Mouse (Mus musculus) liver, embryonic 16.5 days (tissue): ENCODE results near the gene Prmt7. TPM values are rescaled to one million over a fixed set of nuclear protein-coding genes. Genes with fewer than 3 reads are reported as not detected.

Experiments
- ATAC-seq: fragments of 200-750 bp; cut with Nextera tagmentation; 2 replicates; pipeline ENCODE4 v1.8.0; 2017; ENCODE audit warnings: low read depth, mild to moderate bottlenecking, moderate number of reproducible peaks, moderate library complexity
- H3K27ac ChIP-seq: fragments of 300-500 bp; sonication (generic); 2 replicates; pipeline ENCODE4 v1.5.1; 2014; ENCODE audit warnings: mild to moderate bottlenecking, low read length
- H3K27me3 ChIP-seq: fragments of 300-500 bp; sonication (generic); 2 replicates; pipeline ENCODE4 v1.6.1; 2014; ENCODE audit warnings: low read depth, low read length, mixed read lengths; ENCODE audit not compliant: control insufficient read depth, insufficient read depth
- H3K36me3 ChIP-seq: fragments of 300-500 bp; sonication (generic); 2 replicates; pipeline ENCODE4 v1.6.1; 2014; ENCODE audit warnings: mild to moderate bottlenecking; ENCODE audit not compliant: control insufficient read depth, insufficient read depth
- H3K4me1 ChIP-seq: fragments of 300-500 bp; sonication (generic); 2 replicates; pipeline ENCODE4 v1.6.1; 2014; ENCODE audit warnings: low read depth, low read length, mixed read lengths; ENCODE audit not compliant: control insufficient read depth
- H3K4me2 ChIP-seq: fragments of 300-500 bp; sonication (generic); 2 replicates; pipeline ENCODE4 v1.6.1; 2014; ENCODE audit warnings: low read depth, low read length, mixed read lengths
- H3K4me3 ChIP-seq: fragments of 300-500 bp; sonication (generic); 2 replicates; pipeline ENCODE4 v1.5.1; 2014; ENCODE audit warnings: low read depth, mild to moderate bottlenecking, low read length
- H3K9ac ChIP-seq: fragments of 300-500 bp; sonication (generic); 2 replicates; pipeline ENCODE4 v1.6.1; 2014; ENCODE audit warnings: low read depth, low read length
- H3K9me3 ChIP-seq: fragments of 300-500 bp; sonication (generic); replicated peaks from 2 replicates; pipeline ENCODE4 v1.6.1; 2016; ENCODE audit warnings: low read length; ENCODE audit not compliant: control insufficient read depth
- WGBS: fragments of 180-500 bp; shearing (Covaris S2); extraction: QIAGEN DNeasy Blood & Tissue Kit; methylation state at CpG from one replicate; pipeline ENCODE4 v1.1.7; 2014; ENCODE audit not compliant: insufficient replicate concordance; 5-methylcytosine and 5-hydroxymethylcytosine counted together
- polyA plus RNA-seq: library from polyadenylated mRNA; unstranded; fragments of >200 nt; fragmentation: Nextera tagmentation; extraction: Ambion mirVana; gene quantifications from 2 replicates; pipeline ENCODE4 v1.2.1, GENCODE M21; 2015

The Prmt7 gene
- 18.0 and 19.7 TPM in 2 replicates for polyA plus RNA-seq

DNA sequence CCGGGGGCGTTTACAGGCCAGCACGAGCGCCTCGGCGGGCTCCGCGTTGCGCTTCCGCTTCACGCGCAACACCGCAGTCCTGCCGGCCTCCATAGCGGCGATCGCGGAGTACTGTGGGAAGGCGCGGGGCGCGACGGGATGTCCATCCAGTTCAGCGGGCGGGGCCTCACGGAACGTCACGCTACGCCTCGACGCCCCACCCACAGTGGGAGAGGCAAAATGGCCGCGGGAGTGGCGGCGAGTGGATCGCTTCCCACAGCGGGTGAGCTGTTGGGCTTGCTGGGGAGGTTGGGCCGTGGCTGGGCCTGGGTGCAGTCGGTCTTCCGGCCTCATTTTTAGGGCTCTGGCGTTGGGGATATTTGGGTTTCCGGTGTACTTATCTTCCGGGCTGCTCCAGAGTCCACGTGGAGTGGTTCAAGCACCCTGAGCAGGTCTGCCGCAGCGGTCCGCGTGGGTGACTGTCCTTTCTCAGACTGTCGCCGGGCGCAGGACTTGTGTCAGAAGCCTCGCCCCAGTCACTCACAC is at the start of gene Prmt7, which contains the start of gene Slc7a6os:
TSS of gene Prmt7 (plus strand) at position 116 of the 525 bp plus-strand sequence.
TSS of gene Slc7a6os (minus strand) at position 115 of the 525 bp plus-strand sequence.
- Histone ChIP-seq H3K9ac (peak within 1 kb of the TSS; percentile 94), H3K27ac (peak within 1 kb of the TSS; percentile 90), H3K9me3 (no peaks in the 10 kb centered on the region), H3K4me3 (peak within 1 kb of the TSS; percentile 93), H3K27me3 (no peaks in the 10 kb centered on the region), H3K36me3 (peaks cover 5% of the 10 kb centered on the region; the same call in 1 of the 2 replicates), H3K4me2 (peak within 1 kb of the TSS; percentile 84), H3K4me1 (peaks cover 12% of the 10 kb centered on the region)
- peak; percentile 99 for ATAC-seq
- WGBS, result under 1% methylated on average over 52 of the region's 52 CpGs

DNA sequence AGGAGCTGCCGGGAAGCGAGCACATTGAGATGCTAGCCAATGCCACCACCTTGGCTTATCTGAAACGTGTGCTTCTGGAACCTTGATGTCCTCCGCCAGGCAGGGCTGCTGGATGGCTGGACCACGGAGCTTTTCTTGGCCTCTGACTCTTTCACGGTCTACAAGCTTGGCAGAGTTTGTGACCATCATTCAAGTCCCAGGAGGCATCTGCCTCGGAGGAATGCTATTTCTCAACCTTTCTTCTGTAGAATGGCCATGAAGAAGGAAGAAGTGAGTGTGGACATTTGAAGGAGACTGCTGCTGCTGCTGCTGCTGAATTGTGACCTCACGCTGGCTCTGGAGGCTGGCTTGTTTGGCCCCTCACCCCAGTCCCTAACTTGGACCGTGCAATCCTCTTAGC is 47.5 kb upstream of the Prmt7 start:
- H3K27ac ChIP-seq, result no peak overlapping the region
- H3K36me3 ChIP-seq, result no peaks in the 10 kb centered on the region
- H3K9ac ChIP-seq, result no peak overlapping the region
- 79% methylated on average over 9 of the region's 9 CpGs for WGBS
- ATAC-seq, result no peak
- no peak overlapping the region for H3K4me3 ChIP-seq
- no peak overlapping the region for H3K4me2 ChIP-seq
- peaks cover 3% of the 10 kb centered on the region; the same call in 1 of the 2 replicates for H3K27me3 ChIP-seq
- H3K9me3 ChIP-seq, result no peaks in the 10 kb centered on the region
- H3K4me1 ChIP-seq, result peaks cover 3% of the 10 kb centered on the region

DNA sequence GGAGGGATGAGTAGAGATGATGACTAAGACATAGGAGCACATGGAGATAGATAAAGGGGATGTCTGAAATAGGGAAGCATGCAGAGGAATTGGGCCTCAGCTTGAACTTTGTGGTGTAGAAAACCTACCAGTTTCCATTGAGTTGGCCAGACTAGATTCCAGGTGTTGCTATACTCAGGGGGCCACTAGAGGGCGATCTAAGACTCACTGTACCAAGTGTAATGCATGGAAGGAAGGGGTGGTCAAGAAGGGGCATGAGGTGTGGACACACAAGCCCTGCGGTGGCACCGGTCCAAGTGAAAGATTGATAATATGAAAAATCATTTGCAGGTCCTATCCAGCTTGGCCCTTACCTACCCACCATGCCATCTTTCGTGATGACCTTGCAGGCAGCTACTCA is 45.3 kb upstream of the Prmt7 start:
- Histone ChIP-seq H3K27ac (no peak overlapping the region), H3K36me3 (no peaks in the 10 kb centered on the region), H3K4me1 (peaks cover 17% of the 10 kb centered on the region), H3K27me3 (peaks cover 9% of the 10 kb centered on the region), H3K9me3 (no peaks in the 10 kb centered on the region), H3K4me2 (no peak overlapping the region), H3K9ac (no peak overlapping the region), H3K4me3 (no peak overlapping the region)
- ATAC-seq, result no peak
- WGBS, result 26% methylated on average over 4 of the region's 4 CpGs

- peaks cover 9% of the 10 kb centered on the region for H3K27me3 ChIP-seq
- H3K36me3 ChIP-seq, result no peaks in the 10 kb centered on the region
- H3K4me2 ChIP-seq, result peak within 1 kb of the TSS; percentile 99
- peaks cover 17% of the 10 kb centered on the region for H3K4me1 ChIP-seq
- WGBS, result under 1% methylated on average over 59 of the region's 59 CpGs
- 0 out of 2 replicates have a peak within 1 kb of the TSS, but pooled peaks have one; percentile 8 for H3K27ac ChIP-seq
- H3K9me3 ChIP-seq, result no peaks in the 10 kb centered on the region
- H3K4me3 ChIP-seq, result peak within 1 kb of the TSS; percentile 74
- ATAC-seq, result peak; percentile 88
- peak within 1 kb of the TSS; percentile 67 for H3K9ac ChIP-seq
Measured at GRCm38 (mm10) chr8:106168356-106169016, 42.2 kb upstream of the Prmt7 start, which contains the start of gene Slc7a6. Gene Slc7a6, plus strand, starts transcription at chr8:106168857.

GRCm38 (mm10) chr8:106169017-106169933 is 41.5 kb upstream of the Prmt7 start:
- Histone ChIP-seq H3K9ac (peak overlapping the region; percentile 67), H3K4me1 (peaks cover 17% of the 10 kb centered on the region), H3K27me3 (peaks cover 9% of the 10 kb centered on the region), H3K4me2 (peak overlapping the region; percentile 99), H3K27ac (no peak overlapping the region), H3K4me3 (peak overlapping the region; percentile 74), H3K9me3 (no peaks in the 10 kb centered on the region), H3K36me3 (no peaks in the 10 kb centered on the region)
- 2% methylated on average over 54 of the region's 54 CpGs for WGBS
- ATAC-seq, result peak; percentile 55

GRCm38 (mm10) chr8:106169934-106170480 is 40.7 kb upstream of the Prmt7 start:
- no peaks in the 10 kb centered on the region for H3K36me3 ChIP-seq
- no peak overlapping the region; the same call in 1 of the 2 replicates for H3K9ac ChIP-seq
- peak overlapping the region; percentile 99 for H3K4me2 ChIP-seq
- H3K4me1 ChIP-seq, result peaks cover 17% of the 10 kb centered on the region
- H3K27me3 ChIP-seq, result peaks cover 9% of the 10 kb centered on the region
- WGBS, result 31% methylated on average over 6 of the region's 6 CpGs
- no peak overlapping the region for H3K27ac ChIP-seq
- H3K4me3 ChIP-seq, result peak overlapping the region; percentile 74; the same call in 1 of the 2 replicates
- no peak for ATAC-seq
- no peaks in the 10 kb centered on the region for H3K9me3 ChIP-seq

DNA sequence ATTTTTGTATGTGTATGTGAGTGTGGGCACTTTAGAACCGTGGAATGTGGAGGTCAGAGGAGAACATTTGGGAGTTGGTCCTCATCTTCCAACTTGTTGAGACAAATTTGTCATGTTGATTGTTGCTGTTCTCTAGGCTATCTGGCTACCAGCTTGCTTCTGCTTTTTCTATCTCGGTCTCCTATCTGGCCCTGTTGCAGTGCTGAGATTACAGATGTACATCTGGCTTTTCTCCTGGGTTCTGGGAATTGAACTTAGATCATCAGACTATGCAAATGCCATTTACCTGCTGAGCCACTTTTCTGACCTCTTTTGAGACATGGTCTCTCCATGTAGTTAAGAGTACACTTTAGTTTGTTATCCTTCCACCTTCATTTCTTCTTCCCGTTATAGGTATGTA is 37.2 kb upstream of the Prmt7 start:
- H3K4me1 ChIP-seq, result peaks cover 12% of the 10 kb centered on the region
- ATAC-seq, result no peak
- no peak overlapping the region for H3K4me2 ChIP-seq
- 61% methylated on average over 3 of the region's 3 CpGs for whole genome bisulfite sequencing
- no peak overlapping the region for H3K27ac ChIP-seq
- H3K9ac ChIP-seq, result no peak overlapping the region
- H3K4me3 ChIP-seq, result no peak overlapping the region
- H3K36me3 ChIP-seq, result no peaks in the 10 kb centered on the region
- no peaks in the 10 kb centered on the region for H3K9me3 ChIP-seq
- H3K27me3 ChIP-seq, result peaks cover 6% of the 10 kb centered on the region

DNA sequence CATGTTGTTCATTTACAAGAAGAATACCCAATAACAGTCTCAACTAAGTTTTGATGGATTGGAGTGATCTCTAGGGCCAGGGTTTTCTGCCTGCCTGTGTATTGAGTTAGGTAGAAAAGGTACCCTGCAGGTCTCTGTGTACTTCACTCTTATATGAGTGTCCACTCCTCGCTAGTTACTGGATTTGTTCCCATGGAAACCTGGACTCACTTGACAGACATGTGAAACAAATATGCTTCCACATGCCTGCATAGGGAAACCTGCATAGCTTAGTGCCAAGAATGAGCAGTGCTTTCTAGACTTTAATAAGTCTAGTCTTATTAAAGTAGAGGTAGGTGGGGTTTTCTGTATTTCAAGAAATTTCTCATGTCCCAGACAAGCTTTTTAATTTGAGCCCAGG is 33.8 kb upstream of the Prmt7 start:
- H3K27ac ChIP-seq, result no peak overlapping the region
- H3K27me3 ChIP-seq, result no peaks in the 10 kb centered on the region
- H3K36me3 ChIP-seq, result no peaks in the 10 kb centered on the region
- WGBS, result 60% methylated on average over 1 of the region's 1 CpGs
- no peak overlapping the region for H3K4me2 ChIP-seq
- ATAC-seq, result no peak
- no peaks in the 10 kb centered on the region for H3K9me3 ChIP-seq
- H3K4me1 ChIP-seq, result no peaks in the 10 kb centered on the region
- no peak overlapping the region for H3K9ac ChIP-seq
- no peak overlapping the region for H3K4me3 ChIP-seq
